Mouse (Mus musculus) neural tube, embryonic 15.5 days (tissue): ENCODE data around the gene Ccdc6. TPM values are rescaled to one million over a fixed set of nuclear protein-coding genes. Genes with fewer than 3 reads are reported as not detected.
A peak's percentile ranks its signal among the peaks of the same experiment; 100 is the strongest.
"Not testable (repeated sequence)": the region's sequence is repeated elsewhere in the genome, so short reads cannot be mapped to it uniquely, and the experiment has no call there.

Experiments
- ATAC-seq: fragments of 200-750 bp; cut with Nextera tagmentation; 2 replicates; pipeline ENCODE4 v1.8.0; 2017; ENCODE audit warnings: mild to moderate bottlenecking, moderate TSS enrichment, moderate library complexity; ENCODE audit not compliant: low FRiP score
- H3K27ac ChIP-seq: fragments of 300-500 bp; sonication (generic); replicated peaks from 2 replicates; pipeline ENCODE4 v1.5.1; 2015; ENCODE audit warnings: mild to moderate bottlenecking, inconsistent platforms
- H3K27me3 ChIP-seq: fragments of 300-500 bp; sonication (generic); replicated peaks from 2 replicates; pipeline ENCODE4 v1.6.1; 2015; ENCODE audit warnings: inconsistent platforms
- H3K36me3 ChIP-seq: fragments of 300-500 bp; sonication (generic); 2 replicates; pipeline ENCODE4 v1.6.1; 2015; ENCODE audit warnings: inconsistent platforms
- H3K4me1 ChIP-seq: fragments of 300-500 bp; sonication (generic); 2 replicates; pipeline ENCODE4 v1.6.1; 2015; ENCODE audit warnings: inconsistent platforms
- H3K4me2 ChIP-seq: fragments of 300-500 bp; sonication (generic); 2 replicates; pipeline ENCODE4 v1.6.1; 2015; ENCODE audit warnings: inconsistent platforms, mild to moderate bottlenecking, moderate library complexity
- H3K4me3 ChIP-seq: fragments of 300-500 bp; sonication (generic); replicated peaks from 2 replicates; pipeline ENCODE4 v1.5.1; 2015; ENCODE audit warnings: mild to moderate bottlenecking, inconsistent platforms
- H3K9ac ChIP-seq: fragments of 300-500 bp; sonication (generic); replicated peaks from 2 replicates; pipeline ENCODE4 v1.6.1; 2015; ENCODE audit warnings: mild to moderate bottlenecking, inconsistent platforms
- H3K9me3 ChIP-seq: fragments of 300-500 bp; sonication (generic); replicated peaks from 2 replicates; pipeline ENCODE4 v1.6.1; 2016; ENCODE audit warnings: inconsistent platforms
- WGBS: fragments of 180-500 bp; shearing (Covaris S2); methylation state at CpG from one replicate; pipeline ENCODE4 v1.1.7; 2015; ENCODE audit warnings: mixed read lengths; 5-methylcytosine and 5-hydroxymethylcytosine counted together
- polyA plus RNA-seq: library from polyadenylated mRNA; unstranded; fragments of >200 nt; fragmentation: Nextera tagmentation; extraction: Ambion mirVana; gene quantifications from 2 replicates; pipeline ENCODE4 v1.2.1, GENCODE M21; 2015

Ccdc6 gene
- polyA plus RNA-seq, 1 experiment from 2014 or later = 22.3 TPM

DNA sequence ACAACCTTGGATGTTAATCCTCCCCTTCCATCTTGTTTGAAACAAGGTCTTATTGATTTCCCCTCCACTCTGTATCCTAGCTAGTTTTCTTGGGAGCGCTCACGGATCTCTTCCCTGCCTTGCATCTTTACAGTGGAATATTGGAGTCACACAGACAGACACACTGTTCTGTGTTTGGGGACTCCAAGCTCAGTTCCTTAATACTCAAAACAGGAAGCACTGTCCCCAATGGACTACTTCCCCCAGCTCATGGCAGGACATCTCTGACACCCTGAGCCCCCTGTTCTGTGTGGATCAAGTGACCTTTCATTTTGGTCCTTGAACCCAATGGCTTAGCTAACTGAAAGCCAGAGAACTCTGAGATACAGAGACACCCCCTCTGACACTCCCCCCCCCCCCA is 100.7 kb downstream of the Ccdc6 start:
- no peak overlapping the region for H3K27ac ChIP-seq
- no peak overlapping the region for H3K4me2 ChIP-seq
- H3K36me3 ChIP-seq = peaks cover 10% of the 10 kb centered on the region
- 79% methylated on average over 2 of the region's 2 CpGs for WGBS
- no peak overlapping the region for H3K4me3 ChIP-seq
- no peak overlapping the region for H3K9ac ChIP-seq
- H3K9me3 ChIP-seq = no peaks in the 10 kb centered on the region
- H3K27me3 ChIP-seq = no peaks in the 10 kb centered on the region
- no peak for ATAC-seq
- no peaks in the 10 kb centered on the region for H3K4me1 ChIP-seq

GRCm38 (mm10) chr10:70198012-70198411 is 101.1 kb downstream of the Ccdc6 start:
- Histone ChIP-seq H3K27ac (no peak overlapping the region), H3K9me3 (no peaks in the 10 kb centered on the region), H3K4me1 (no peaks in the 10 kb centered on the region), H3K4me2 (no peak overlapping the region), H3K9ac (no peak overlapping the region), H3K36me3 (peaks cover 7% of the 10 kb centered on the region; the same call in 1 of the 2 replicates), H3K27me3 (no peaks in the 10 kb centered on the region), H3K4me3 (no peak overlapping the region)
- 78% methylated on average over 6 of the region's 6 CpGs for WGBS
- ATAC-seq = no peak

DNA sequence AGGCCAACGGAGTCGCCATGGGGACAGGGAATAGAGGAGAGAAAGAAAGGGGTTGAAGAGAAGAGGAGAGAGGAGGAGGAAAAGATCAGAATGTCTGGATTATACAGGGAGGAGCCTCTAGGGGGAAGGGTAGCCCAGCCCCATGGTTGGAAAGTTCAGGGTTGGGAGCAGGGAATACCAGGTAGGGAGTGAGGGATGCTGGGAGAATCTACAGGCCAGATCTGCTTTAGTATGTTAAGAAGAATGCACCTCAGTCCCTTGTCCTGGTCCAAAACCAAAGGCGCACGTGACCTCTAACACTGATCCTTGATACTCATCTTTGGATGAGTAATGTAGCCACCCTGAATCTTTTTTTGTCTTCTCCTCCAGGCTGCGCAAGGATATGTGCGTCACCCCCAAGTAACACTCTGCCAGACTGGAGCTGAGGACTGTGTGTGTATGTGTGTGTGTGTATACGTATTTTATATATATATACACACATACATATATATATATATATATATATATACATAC is 102.1 kb downstream of the Ccdc6 start:
- ATAC-seq = no peak
- no peak overlapping the region for H3K9ac ChIP-seq
- no peaks in the 10 kb centered on the region for H3K27me3 ChIP-seq
- no peak overlapping the region for H3K27ac ChIP-seq
- 94% methylated on average over 7 of the region's 7 CpGs for WGBS
- H3K4me1 ChIP-seq = no peaks in the 10 kb centered on the region
- H3K4me3 ChIP-seq = no peak overlapping the region
- H3K4me2 ChIP-seq = no peak overlapping the region
- H3K9me3 ChIP-seq = no peaks in the 10 kb centered on the region
- H3K36me3 ChIP-seq = 0 out of 2 replicates have a peak, but pooled peaks cover under 1% of the 10 kb centered on the region

- Histone ChIP-seq H3K27ac (no peak overlapping the region), H3K4me2 (no peak overlapping the region), H3K4me3 (no peak overlapping the region), H3K9ac (no peak overlapping the region), H3K4me1 (0 out of 2 replicates have a peak, but pooled peaks cover 4% of the 10 kb centered on the region), H3K9me3 (no peaks in the 10 kb centered on the region), H3K27me3 (no peaks in the 10 kb centered on the region), H3K36me3 (no peaks in the 10 kb centered on the region)
- WGBS = 86% methylated on average over 6 of the region's 6 CpGs
- no peak for ATAC-seq
Measured at GRCm38 (mm10) chr10:70199466-70200210, 102.7 kb downstream of the Ccdc6 start.

DNA sequence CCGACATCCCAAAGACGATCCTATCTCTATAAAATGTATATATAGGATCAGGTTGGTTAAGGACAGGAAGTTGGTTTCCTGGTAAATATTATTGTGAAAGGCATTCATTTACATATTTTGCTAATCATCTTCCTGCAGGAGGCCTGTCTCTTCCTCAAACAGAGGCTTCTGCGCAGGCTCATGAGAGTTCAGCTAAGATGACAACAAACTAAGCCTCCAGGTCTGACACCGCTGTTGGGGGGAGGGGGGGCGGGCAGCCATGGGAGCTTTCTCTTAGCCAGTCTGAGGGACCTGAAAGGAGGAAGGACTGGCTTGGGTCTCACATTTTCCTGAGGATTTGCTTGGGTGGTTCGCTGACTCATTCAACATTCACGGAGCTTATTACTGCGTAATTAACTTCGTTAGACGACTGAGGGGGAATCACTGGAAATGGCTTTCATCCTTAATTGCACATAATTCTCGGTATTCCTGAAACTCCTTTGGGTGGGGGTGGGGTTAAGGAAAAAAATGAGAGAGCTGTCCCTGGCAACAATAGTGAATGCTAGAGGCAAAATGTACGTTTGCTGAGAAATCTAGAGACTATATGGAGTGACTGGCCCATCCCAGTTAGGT is 104.1 kb downstream of the Ccdc6 start:
- no peaks in the 10 kb centered on the region for H3K9me3 ChIP-seq
- H3K27ac ChIP-seq = no peak overlapping the region
- H3K4me2 ChIP-seq = 0 out of 2 replicates have a peak overlapping the region, but pooled peaks have one; percentile 11
- H3K27me3 ChIP-seq = no peaks in the 10 kb centered on the region
- no peaks in the 10 kb centered on the region for H3K36me3 ChIP-seq
- H3K9ac ChIP-seq = no peak overlapping the region
- peaks cover 9% of the 10 kb centered on the region; the same call in 1 of the 2 replicates for H3K4me1 ChIP-seq
- no peak overlapping the region for H3K4me3 ChIP-seq
- 46% methylated on average over 12 of the region's 12 CpGs for WGBS
- no peak for ATAC-seq

DNA sequence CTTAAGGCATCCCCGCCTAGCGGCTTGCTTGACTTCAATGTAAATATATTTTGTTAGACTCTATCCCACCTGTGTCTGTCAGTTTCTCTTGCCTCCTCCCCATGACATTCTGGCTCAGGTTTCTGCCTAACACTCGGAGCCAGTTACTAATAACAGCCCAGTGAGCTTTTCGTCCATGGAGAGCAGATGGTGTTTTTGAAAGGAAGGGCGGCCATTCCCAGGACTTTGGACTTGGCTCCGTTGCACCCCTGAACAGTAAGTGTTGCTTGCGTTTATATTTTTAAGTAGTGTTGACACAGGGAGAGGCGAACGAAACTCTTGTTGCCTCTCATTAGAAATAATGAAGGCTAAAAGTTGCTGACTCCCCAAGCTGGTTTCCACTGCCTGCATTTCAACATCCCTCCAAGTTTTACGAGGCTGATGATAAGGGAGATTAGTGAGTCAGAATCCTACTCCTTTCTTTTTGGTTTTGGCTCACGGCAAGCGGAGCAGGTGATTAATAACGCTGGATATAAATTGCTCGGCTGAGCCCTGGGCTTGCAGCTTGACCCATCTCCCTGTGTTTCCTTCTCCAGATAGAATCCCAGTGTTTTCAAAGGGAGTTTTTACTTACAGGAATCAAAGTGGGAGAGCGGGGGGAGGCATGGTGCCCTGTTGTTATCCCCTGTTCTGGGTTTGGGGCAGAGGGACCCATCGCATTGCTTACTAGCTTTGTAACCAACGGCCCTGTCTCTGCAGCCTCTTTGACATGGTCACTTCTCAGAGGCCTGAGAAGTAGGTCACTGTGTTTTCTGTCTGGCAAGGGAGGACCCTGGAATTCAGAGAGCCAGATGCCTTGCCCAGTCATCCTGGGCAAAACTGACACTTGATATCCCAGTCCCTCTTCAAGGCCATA is 107.8 kb downstream of the Ccdc6 start, which contains the start of gene Mrln:
Mrln (plus strand) TSS at position 160 of the 895 bp plus-strand sequence.
- no peak for ATAC-seq
- H3K4me3 ChIP-seq = no peak within 1 kb of the TSS
- H3K4me2 ChIP-seq = no peak within 1 kb of the TSS; the same call in 1 of the 2 replicates
- H3K27ac ChIP-seq = no peak within 1 kb of the TSS
- H3K36me3 ChIP-seq = no peaks in the 10 kb centered on the region
- WGBS = 52% methylated on average over 17 of the region's 17 CpGs
- peaks cover 9% of the 10 kb centered on the region; the same call in 1 of the 2 replicates for H3K4me1 ChIP-seq
- no peaks in the 10 kb centered on the region for H3K27me3 ChIP-seq
- H3K9me3 ChIP-seq = no peaks in the 10 kb centered on the region
- H3K9ac ChIP-seq = no peak within 1 kb of the TSS

DNA sequence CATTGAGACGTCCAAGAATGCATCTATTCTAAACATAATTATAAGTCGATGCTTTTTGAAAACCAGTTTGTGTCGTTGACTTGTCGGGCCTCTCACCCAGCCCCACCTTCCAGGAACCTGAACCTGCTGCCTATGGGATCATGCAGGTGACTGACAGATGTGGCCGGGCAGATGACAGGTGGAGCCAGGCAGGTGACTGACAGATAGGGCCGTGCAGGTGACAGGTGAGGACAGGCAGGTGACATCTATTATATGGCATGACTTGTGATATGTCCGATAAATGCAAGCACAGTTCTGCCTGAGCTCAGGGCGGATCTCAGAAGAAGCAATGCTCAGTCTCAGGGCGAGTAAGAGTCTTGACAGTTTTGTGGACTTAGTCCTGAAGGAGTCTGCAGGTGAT is 114.4 kb downstream of the Ccdc6 start:
- Histone ChIP-seq H3K9me3 (no peaks in the 10 kb centered on the region), H3K36me3 (no peaks in the 10 kb centered on the region), H3K4me2 (no peak overlapping the region), H3K27me3 (no peaks in the 10 kb centered on the region), H3K9ac (no peak overlapping the region), H3K4me1 (no peaks in the 10 kb centered on the region), H3K27ac (no peak overlapping the region), H3K4me3 (no peak overlapping the region)
- ATAC-seq = no peak
- WGBS = 85% methylated on average over 9 of the region's 9 CpGs

GRCm38 (mm10) chr10:70220971-70221370 is 124.0 kb downstream of the Ccdc6 start:
- Histone ChIP-seq H3K4me3 (no peak overlapping the region), H3K27ac (no peak overlapping the region), H3K9me3 (no peaks in the 10 kb centered on the region), H3K9ac (no peak overlapping the region), H3K36me3 (no peaks in the 10 kb centered on the region), H3K27me3 (no peaks in the 10 kb centered on the region), H3K4me1 (no peaks in the 10 kb centered on the region), H3K4me2 (no peak overlapping the region)
- WGBS = 62% methylated on average over 5 of the region's 5 CpGs
- no peak for ATAC-seq

DNA sequence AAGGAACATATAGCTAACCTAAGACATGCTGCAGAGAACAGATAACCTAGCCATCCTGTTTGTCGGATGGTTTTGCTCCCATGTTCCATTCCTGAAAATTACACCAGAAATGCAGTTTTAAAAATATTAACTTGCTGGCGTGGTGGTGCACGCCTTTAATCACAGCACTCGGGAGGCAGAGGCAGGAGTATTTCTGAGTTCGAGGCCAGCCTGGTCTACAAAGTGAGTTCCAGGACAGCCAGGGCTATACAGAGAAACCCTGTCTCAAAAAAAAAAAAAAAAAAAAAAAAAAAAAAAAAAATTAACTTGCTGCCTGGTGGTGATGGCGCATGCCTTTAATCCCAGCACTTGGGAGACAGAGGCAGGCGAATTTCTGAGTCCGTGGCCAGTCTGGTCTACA is 125.3 kb downstream of the Ccdc6 start:
- not testable (repeated sequence) for H3K9me3 ChIP-seq, H3K36me3 ChIP-seq, H3K4me1 ChIP-seq, ATAC-seq, H3K4me3 ChIP-seq, H3K9ac ChIP-seq, H3K27ac ChIP-seq, H3K4me2 ChIP-seq, H3K27me3 ChIP-seq
- 94% methylated on average over 8 of the region's 8 CpGs for whole genome bisulfite sequencing

GRCm38 (mm10) chr10:70224571-70224970 is 127.7 kb downstream of the Ccdc6 start:
- H3K9ac ChIP-seq = no peak overlapping the region
- H3K4me3 ChIP-seq = no peak overlapping the region
- no peak overlapping the region for H3K4me2 ChIP-seq
- H3K27ac ChIP-seq = no peak overlapping the region
- H3K36me3 ChIP-seq = no peaks in the 10 kb centered on the region
- ATAC-seq = no peak
- no peaks in the 10 kb centered on the region for H3K4me1 ChIP-seq
- H3K9me3 ChIP-seq = no peaks in the 10 kb centered on the region
- 93% methylated on average over 6 of the region's 6 CpGs for WGBS
- no peaks in the 10 kb centered on the region for H3K27me3 ChIP-seq

GRCm38 (mm10) chr10:70225760-70226159 is 128.8 kb downstream of the Ccdc6 start:
- no peak for ATAC-seq
- no peaks in the 10 kb centered on the region for H3K27me3 ChIP-seq
- no peak overlapping the region for H3K4me3 ChIP-seq
- H3K9me3 ChIP-seq = no peaks in the 10 kb centered on the region
- H3K4me1 ChIP-seq = no peaks in the 10 kb centered on the region
- H3K4me2 ChIP-seq = no peak overlapping the region
- no peak overlapping the region for H3K27ac ChIP-seq
- no peaks in the 10 kb centered on the region for H3K36me3 ChIP-seq
- no peak overlapping the region for H3K9ac ChIP-seq
- WGBS = 78% methylated on average over 6 of the region's 6 CpGs
